Mouse (Mus musculus) ovary, postnatal 10 days (tissue): ENCODE measurements around the gene Kcnk10.

Experiments
- DNase-seq: peaks from one replicate; pipeline ENCODE4 v3.0.0; 2022; ENCODE audit warnings: low spot score

Kcnk10 gene

GRCm38 (mm10) chr12:98571896-98572680 is 6.0 kb downstream of the Kcnk10 start:
- no peak for DNase-seq

GRCm38 (mm10) chr12:98569380-98569779 is 8.7 kb downstream of the Kcnk10 start:
- no peak for DNase-seq

GRCm38 (mm10) chr12:98567877-98568276 is 10.2 kb downstream of the Kcnk10 start:
- no peak for DNase-seq

GRCm38 (mm10) chr12:98564383-98564782 is 13.7 kb downstream of the Kcnk10 start:
- DNase-seq, result no peak

GRCm38 (mm10) chr12:98563261-98563660 is 14.8 kb downstream of the Kcnk10 start:
- DNase-seq, result no peak

- DNase-seq, result no peak
Measured at GRCm38 (mm10) chr12:98562341-98562977, 15.7 kb downstream of the Kcnk10 start.

- DNase-seq, result no peak
Measured at GRCm38 (mm10) chr12:98560038-98560437, 18.1 kb downstream of the Kcnk10 start.

GRCm38 (mm10) chr12:98557013-98557677 is 21.0 kb downstream of the Kcnk10 start:
- no peak for DNase-seq

GRCm38 (mm10) chr12:98549981-98550380 is 28.1 kb downstream of the Kcnk10 start:
- DNase-seq, result no peak

GRCm38 (mm10) chr12:98548141-98548540 is 30.0 kb downstream of the Kcnk10 start:
- no peak for DNase-seq

GRCm38 (mm10) chr12:98545875-98546274 is 32.2 kb downstream of the Kcnk10 start:
- DNase-seq, result no peak

- DNase-seq, result no peak
Measured at GRCm38 (mm10) chr12:98545251-98545560, 32.9 kb downstream of the Kcnk10 start.

- DNase-seq, result no peak
Measured at GRCm38 (mm10) chr12:98544545-98545250, 33.4 kb downstream of the Kcnk10 start.

GRCm38 (mm10) chr12:98536760-98537159 is 41.4 kb downstream of the Kcnk10 start:
- no peak for DNase-seq

GRCm38 (mm10) chr12:98536036-98536435 is 42.1 kb downstream of the Kcnk10 start:
- DNase-seq, result no peak

GRCm38 (mm10) chr12:98535494-98535901 is 42.6 kb downstream of the Kcnk10 start:
- DNase-seq, result no peak

- DNase-seq, result no peak
Measured at GRCm38 (mm10) chr12:98528635-98529034, 49.5 kb downstream of the Kcnk10 start.

GRCm38 (mm10) chr12:98525361-98525760 is 52.7 kb downstream of the Kcnk10 start:
- no peak for DNase-seq

GRCm38 (mm10) chr12:98524331-98525311 is 53.5 kb downstream of the Kcnk10 start:
- no peak for DNase-seq

GRCm38 (mm10) chr12:98521311-98521710 is 56.8 kb downstream of the Kcnk10 start:
- DNase-seq, result no peak

GRCm38 (mm10) chr12:98520568-98520931 is 57.6 kb downstream of the Kcnk10 start:
- DNase-seq, result no peak
